Comparison of ENCODE assay signal across 8 mouse cellular contexts in genomic region chr11:94652973-94653372, GRCm38 (mm10). TPM values are rescaled to one million over a fixed set of nuclear protein-coding genes. Genes with fewer than 3 reads are reported as not detected.
DNase-seq lines count a peak whose midpoint lies in the region; ATAC-seq lines count a peak whose summit lies in the region.

No protein-coding gene starts in this region.

- H3K9me3 ChIP-seq in heart, embryonic 15.5 days (replicated peaks): no peaks in the 10 kb centered on the region
- H3K9me3 ChIP-seq in embryonic facial prominence, embryonic 10.5 days: no peaks in the 10 kb centered on the region
- no peaks in the 10 kb centered on the region for H3K9me3 ChIP-seq in hindbrain, embryonic 15.5 days
- no peaks in the 10 kb centered on the region for H3K9me3 ChIP-seq in midbrain, embryonic 13.5 days

- peak overlapping the region; percentile 83 for H3K4me3 ChIP-seq in heart, embryonic 15.5 days
- H3K4me3 ChIP-seq in embryonic facial prominence, embryonic 10.5 days: peak overlapping the region; percentile 77
- peak overlapping the region; percentile 86 for H3K4me3 ChIP-seq in hindbrain, embryonic 15.5 days
- H3K4me3 ChIP-seq in midbrain, embryonic 13.5 days (replicated peaks): peak overlapping the region; percentile 64

- WGBS in heart, embryonic 15.5 days: 44% methylated on average over 8 of the region's 8 CpGs
- WGBS in embryonic facial prominence, embryonic 10.5 days: 48% methylated on average over 8 of the region's 8 CpGs
- 50% methylated on average over 8 of the region's 8 CpGs for WGBS in hindbrain, embryonic 15.5 days
- 51% methylated on average over 8 of the region's 8 CpGs for WGBS in midbrain, embryonic 13.5 days

- H3K9ac ChIP-seq in heart, embryonic 15.5 days: peak overlapping the region; percentile 76
- H3K9ac ChIP-seq in hindbrain, embryonic 15.5 days: no peak overlapping the region
- 0 out of 2 replicates have a peak overlapping the region, but pooled peaks have one; percentile 71 for H3K9ac ChIP-seq in midbrain, embryonic 13.5 days (replicated peaks)

- peaks cover 16% of the 10 kb centered on the region for H3K4me1 ChIP-seq in heart, embryonic 15.5 days (replicated peaks)
- H3K4me1 ChIP-seq in embryonic facial prominence, embryonic 10.5 days: peaks cover 25% of the 10 kb centered on the region
- peaks cover 18% of the 10 kb centered on the region for H3K4me1 ChIP-seq in hindbrain, embryonic 15.5 days (replicated peaks)
- H3K4me1 ChIP-seq in midbrain, embryonic 13.5 days (replicated peaks): peaks cover 19% of the 10 kb centered on the region

- peaks cover 22% of the 10 kb centered on the region for H3K36me3 ChIP-seq in heart, embryonic 15.5 days
- peaks cover 62% of the 10 kb centered on the region for H3K36me3 ChIP-seq in embryonic facial prominence, embryonic 10.5 days (replicated peaks)
- peaks cover 4% of the 10 kb centered on the region; the same call in 1 of the 2 replicates for H3K36me3 ChIP-seq in hindbrain, embryonic 15.5 days
- peaks cover 31% of the 10 kb centered on the region for H3K36me3 ChIP-seq in midbrain, embryonic 13.5 days

- no peak for DNase-seq in heart, adult 11 months
- DNase-seq in embryonic facial prominence, embryonic 10.5 days (ENCODE audit: low spot score): no peak
- DNase-seq in cerebellum, postnatal 14 days: no peak
- DNase-seq in layer of hippocampus, adult 11-12 months (ENCODE audit: low spot score): no peak
- DNase-seq in spleen, postnatal 36 days (ENCODE audit: low spot score in 2 of 2): no peak

- peak overlapping the region; percentile 86 for H3K4me2 ChIP-seq in heart, embryonic 15.5 days
- peak overlapping the region; percentile 80 for H3K4me2 ChIP-seq in hindbrain, embryonic 15.5 days
- H3K4me2 ChIP-seq in midbrain, embryonic 13.5 days (replicated peaks): peak overlapping the region; percentile 74

- no peak for ATAC-seq in heart, embryonic 15.5 days (replicated peaks; ENCODE audit: insufficient number of reproducible peaks, insufficient read depth, low FRiP score, low read depth)
- ATAC-seq in hindbrain, embryonic 15.5 days (ENCODE audit: low FRiP score, low read depth): no peak
- ATAC-seq in midbrain, embryonic 13.5 days: no peak

- no peaks in the 10 kb centered on the region for H3K27me3 ChIP-seq in heart, embryonic 15.5 days
- no peaks in the 10 kb centered on the region for H3K27me3 ChIP-seq in embryonic facial prominence, embryonic 10.5 days (replicated peaks; ENCODE audit: low read depth, poor library complexity, severe bottlenecking)
- H3K27me3 ChIP-seq in hindbrain, embryonic 15.5 days: no peaks in the 10 kb centered on the region
- no peaks in the 10 kb centered on the region for H3K27me3 ChIP-seq in midbrain, embryonic 13.5 days

- H3K27ac ChIP-seq in heart, embryonic 15.5 days: no peak overlapping the region
- H3K27ac ChIP-seq in embryonic facial prominence, embryonic 10.5 days (replicated peaks): peak overlapping the region; percentile 97
- H3K27ac ChIP-seq in hindbrain, embryonic 15.5 days (replicated peaks): no peak overlapping the region
- H3K27ac ChIP-seq in midbrain, embryonic 13.5 days: no peak overlapping the region

RNA-seq across cellular contexts. Expression of gene Mrpl27, which starts 0.6 kb away (rescaled TPM):
- 122 and 135 TPM in 2 replicates for polyA plus RNA-seq in heart, embryonic 15.5 days (2015; fragmentation: Nextera tagmentation; extraction: Ambion mirVana)
- polyA plus RNA-seq in embryonic facial prominence, embryonic 10.5 days (2016; fragmentation: Nextera tagmentation; extraction: Ambion mirVana): 141 and 153 TPM in 2 replicates
- 139 and 155 TPM in 2 replicates for polyA plus RNA-seq in hindbrain, embryonic 15.5 days (2015; fragmentation: Nextera tagmentation; extraction: Ambion mirVana)
- 139 and 150 TPM in 2 replicates for polyA plus RNA-seq in midbrain, embryonic 13.5 days (2015; fragmentation: Nextera tagmentation; extraction: Ambion mirVana)

RNA-seq across cellular contexts. Expression of gene Eme1, which starts 0.8 kb away (rescaled TPM):
- 8.7 and 11.5 TPM in 2 replicates for polyA plus RNA-seq in heart, embryonic 15.5 days (2015; fragmentation: Nextera tagmentation; extraction: Ambion mirVana)
- polyA plus RNA-seq in embryonic facial prominence, embryonic 10.5 days (2016; fragmentation: Nextera tagmentation; extraction: Ambion mirVana): 58.6 and 59.4 TPM in 2 replicates
- 4.0 and 5.8 TPM in 2 replicates for polyA plus RNA-seq in hindbrain, embryonic 15.5 days (2015; fragmentation: Nextera tagmentation; extraction: Ambion mirVana)
- 11.6 and 13.6 TPM in 2 replicates for polyA plus RNA-seq in midbrain, embryonic 13.5 days (2015; fragmentation: Nextera tagmentation; extraction: Ambion mirVana)

RNA-seq across cellular contexts. Expression of gene Lrrc59, which starts 23.4 kb away (rescaled TPM):
- polyA plus RNA-seq in heart, embryonic 15.5 days (2015; fragmentation: Nextera tagmentation; extraction: Ambion mirVana): 100 and 128 TPM in 2 replicates
- polyA plus RNA-seq in embryonic facial prominence, embryonic 10.5 days (2016; fragmentation: Nextera tagmentation; extraction: Ambion mirVana): 258 and 280 TPM in 2 replicates
- polyA plus RNA-seq in hindbrain, embryonic 15.5 days (2015; fragmentation: Nextera tagmentation; extraction: Ambion mirVana): 160 and 164 TPM in 2 replicates
- 167 and 168 TPM in 2 replicates for polyA plus RNA-seq in midbrain, embryonic 13.5 days (2015; fragmentation: Nextera tagmentation; extraction: Ambion mirVana)

RNA-seq across cellular contexts. Expression of gene Xylt2, which starts 24.3 kb away (rescaled TPM):
- polyA plus RNA-seq in heart, embryonic 15.5 days (2015; fragmentation: Nextera tagmentation; extraction: Ambion mirVana): 11.6 and 16.6 TPM in 2 replicates
- polyA plus RNA-seq in embryonic facial prominence, embryonic 10.5 days (2016; fragmentation: Nextera tagmentation; extraction: Ambion mirVana): 15.1 and 16.3 TPM in 2 replicates
- polyA plus RNA-seq in hindbrain, embryonic 15.5 days (2015; fragmentation: Nextera tagmentation; extraction: Ambion mirVana): 13.6 and 15.1 TPM in 2 replicates
- 8.3 and 11.3 TPM in 2 replicates for polyA plus RNA-seq in midbrain, embryonic 13.5 days (2015; fragmentation: Nextera tagmentation; extraction: Ambion mirVana)

RNA-seq across cellular contexts. Expression of gene Acsf2, which starts 51.3 kb away (rescaled TPM):
- 3.3 and 3.7 TPM in 2 replicates for polyA plus RNA-seq in heart, embryonic 15.5 days (2015; fragmentation: Nextera tagmentation; extraction: Ambion mirVana)
- 3.9 and 4.1 TPM in 2 replicates for polyA plus RNA-seq in embryonic facial prominence, embryonic 10.5 days (2016; fragmentation: Nextera tagmentation; extraction: Ambion mirVana)
- 2.0 and 2.2 TPM in 2 replicates for polyA plus RNA-seq in hindbrain, embryonic 15.5 days (2015; fragmentation: Nextera tagmentation; extraction: Ambion mirVana)
- polyA plus RNA-seq in midbrain, embryonic 13.5 days (2015; fragmentation: Nextera tagmentation; extraction: Ambion mirVana): 1.7 TPM in 2 replicates
